8 mouse cellular contexts compared by ENCODE assay signal in the genomic region with DNA sequence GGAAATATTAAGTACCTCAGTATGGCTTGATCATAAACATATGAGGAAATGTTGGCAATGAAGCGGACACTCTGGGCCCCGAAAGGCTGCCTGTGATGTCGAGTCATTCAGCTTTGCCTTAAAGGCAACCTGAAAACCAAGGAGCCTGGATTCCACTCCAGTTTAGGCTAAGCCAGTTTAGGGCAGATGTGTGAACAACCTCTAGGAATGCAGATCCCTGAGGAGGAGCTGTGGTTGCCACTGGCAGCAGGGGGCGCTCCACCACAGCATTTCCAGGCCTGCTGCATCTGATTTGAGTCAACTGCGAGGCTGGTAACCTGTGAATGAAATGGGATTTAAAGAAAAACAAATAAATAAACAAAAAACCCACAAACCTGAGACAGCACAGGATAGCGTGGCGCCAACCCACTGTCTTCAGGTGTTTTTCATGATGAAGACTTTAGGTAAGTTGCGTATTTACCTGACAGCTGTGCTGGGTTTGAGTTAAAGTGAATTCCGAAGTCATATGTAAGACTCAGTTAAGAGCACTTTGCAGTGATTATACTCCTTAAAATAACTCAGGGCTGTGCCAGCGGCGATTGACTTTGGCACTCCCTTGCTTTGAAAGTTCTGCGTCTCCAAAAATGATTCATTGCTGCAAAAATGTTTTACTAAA. TPM values are rescaled to one million over a fixed set of nuclear protein-coding genes. Genes with fewer than 3 reads are reported as not detected.
DNase-seq lines count a peak whose midpoint lies in the region; ATAC-seq and TF ChIP-seq lines count a peak whose summit lies in the region.

No protein-coding gene starts in this region.

- no peak overlapping the region for H3K4me3 ChIP-seq in CH12.LX (replicated peaks in 1 of 3; ENCODE audit: low read depth in 2 of 3, low read length in 2 of 3, poor library complexity in 1 of 3)
- no peak overlapping the region for H3K4me3 ChIP-seq in bone marrow, adult 2 months (replicated peaks; ENCODE audit: control insufficient read depth, low read depth, low read length)
- no peak overlapping the region for H3K4me3 ChIP-seq in forebrain, embryonic 11.5 days (ENCODE audit: low read depth, low read length)
- H3K4me3 ChIP-seq in lung, embryonic 15.5 days: no peak overlapping the region

- TF ChIP-seq POLR2A in CH12.LX (IDR thresholded peaks at IDR 0.05; ENCODE audit: low read depth, low read length): no peak
- no peak for TF ChIP-seq POLR2A in bone marrow, adult 2 months (IDR thresholded peaks at IDR 0.05; ENCODE audit: borderline replicate concordance, control insufficient read depth, low read depth, low read length)

- no peak overlapping the region for H3K4me2 ChIP-seq in CH12.LX (ENCODE audit: insufficient read depth, low read depth, poor library complexity, severe bottlenecking)
- no peak overlapping the region for H3K4me2 ChIP-seq in forebrain, embryonic 11.5 days (ENCODE audit: low read depth, low read length, severe bottlenecking)
- H3K4me2 ChIP-seq in lung, embryonic 15.5 days: no peak overlapping the region

- H3K79me2 ChIP-seq in CH12.LX (replicated peaks; ENCODE audit: control insufficient read depth, extremely low read depth, insufficient read depth, poor library complexity, severe bottlenecking): no peaks in the 10 kb centered on the region

- in situ Hi-C loops in CH12.LX (cut with MboI; ENCODE audit: low pct_ligation_motif_present, low pct_unique_long_range_greater_than_20kb, low sequenced_read_pairs): loop anchor here (10.0 to 25.0 kb wide), 2 partner anchors 354 to 426 kb away; no protein-coding TSS in a partner anchor

- no peak overlapping the region for H3K27ac ChIP-seq in CH12.LX (ENCODE audit: insufficient read depth, low read depth)
- H3K27ac ChIP-seq in bone marrow, adult 2 months (ENCODE audit: control insufficient read depth, insufficient read depth, low read depth, low read length, poor library complexity): no peak overlapping the region
- no peak overlapping the region for H3K27ac ChIP-seq in forebrain, embryonic 11.5 days (ENCODE audit: low read depth, low read length)
- no peak overlapping the region for H3K27ac ChIP-seq in lung, embryonic 15.5 days

- H3K27me3 ChIP-seq in CH12.LX (replicated peaks): no peaks in the 10 kb centered on the region
- H3K27me3 ChIP-seq in forebrain, embryonic 11.5 days (ENCODE audit: control insufficient read depth, insufficient read depth, low read length): no peaks in the 10 kb centered on the region
- 0 out of 2 replicates have a peak, but pooled peaks cover 2% of the 10 kb centered on the region for H3K27me3 ChIP-seq in lung, embryonic 15.5 days

- dilution Hi-C loops in CH12.LX (cut with MboI; ENCODE audit: extremely low pct_ligation_motif_present, extremely low pct_unique_long_range_greater_than_20kb, low sequenced_read_pairs): no loop called here

- 39% methylated on average over 12 of the region's 12 CpGs for WGBS in bone marrow, adult 2 months
- WGBS in forebrain, embryonic 11.5 days: 28% methylated on average over 12 of the region's 12 CpGs
- 22% methylated on average over 12 of the region's 12 CpGs for WGBS in lung, embryonic 15.5 days

- peak; percentile 52 to 91 for TF ChIP-seq CTCF in CH12.LX (conservative IDR thresholded peaks at IDR 0.05 in 1 of 2, IDR thresholded peaks at IDR 0.05 in 1 of 2; ENCODE audit: low read depth in 2 of 2, low read length in 2 of 2)
- TF ChIP-seq CTCF in bone marrow, adult 2 months (IDR thresholded peaks at IDR 0.05; ENCODE audit: control insufficient read depth, insufficient read depth, low read length): peak; percentile 83

- TF ChIP-seq RAD21 in CH12.LX (IDR thresholded peaks at IDR 0.05; ENCODE audit: low read depth, low read length): peak; percentile 90

- H3K36me3 ChIP-seq in CH12.LX (replicated peaks in 1 of 2; ENCODE audit: control insufficient read depth in 1 of 2, insufficient read depth in 1 of 2, low read length in 1 of 2): no peaks in the 10 kb centered on the region
- no peaks in the 10 kb centered on the region for H3K36me3 ChIP-seq in forebrain, embryonic 11.5 days (ENCODE audit: control insufficient read depth, insufficient read depth, low read length)
- no peaks in the 10 kb centered on the region for H3K36me3 ChIP-seq in lung, embryonic 15.5 days

- peak; percentile 53 for DNase-seq in CH12.LX (ENCODE audit: extremely low read depth)
- peak; percentile 93 for DNase-seq in forebrain, embryonic 11.5 days (ENCODE audit: low spot score)
- peak; percentile 90 for DNase-seq in heart, postnatal 4 days
- DNase-seq in layer of hippocampus, adult 11-12 months (ENCODE audit: low spot score): peak; percentile 86
- peak; percentile 62 for DNase-seq in retina, postnatal 7 days (ENCODE audit: low read depth, low spot score)
- peak; percentile 21 for DNase-seq in urinary bladder, postnatal 10 days (ENCODE audit: low spot score)

- H3K4me1 ChIP-seq in CH12.LX (ENCODE audit: control insufficient read depth in 1 of 2, insufficient read depth in 2 of 2): peaks cover 0 to 6% of the 10 kb centered on the region in 2 experiments; a peak in 1 of 4 replicates
- H3K4me1 ChIP-seq in bone marrow, adult 2 months (ENCODE audit: control insufficient read depth, insufficient read depth, low read length): no peaks in the 10 kb centered on the region
- H3K4me1 ChIP-seq in forebrain, embryonic 11.5 days (replicated peaks; ENCODE audit: control insufficient read depth, insufficient read depth, low read length): no peaks in the 10 kb centered on the region
- H3K4me1 ChIP-seq in lung, embryonic 15.5 days: no peaks in the 10 kb centered on the region

- TF ChIP-seq EP300 in CH12.LX (IDR thresholded peaks at IDR 0.05; ENCODE audit: low read length): no peak

- H3K9ac ChIP-seq in CH12.LX (ENCODE audit: insufficient read depth, low read depth): no peak overlapping the region
- no peak overlapping the region for H3K9ac ChIP-seq in forebrain, embryonic 11.5 days (ENCODE audit: low read length)
- H3K9ac ChIP-seq in lung, embryonic 15.5 days: no peak overlapping the region

- ATAC-seq in forebrain, embryonic 11.5 days (replicated peaks; ENCODE audit: low FRiP score): peak; percentile 83
- peak; percentile 59 for ATAC-seq in lung, embryonic 15.5 days (ENCODE audit: borderline replicate concordance, extremely low read depth, low FRiP score, low TSS enrichment)

- H3K9me3 ChIP-seq in CH12.LX (replicated peaks; ENCODE audit: low read length): no peaks in the 10 kb centered on the region
- H3K9me3 ChIP-seq in forebrain, embryonic 11.5 days (ENCODE audit: control insufficient read depth, low read length): no peaks in the 10 kb centered on the region
- H3K9me3 ChIP-seq in lung, embryonic 15.5 days: no peaks in the 10 kb centered on the region

TF ChIP-seq in CH12.LX, 34 proteins besides CTCF, POLR2A, EP300 and RAD21:
- TF ChIP-seq IRF4 (IDR thresholded peaks at IDR 0.05; ENCODE audit: low read depth, low read length) (peak; percentile 49; the same call in 1 of the 2 replicates), POLR2AphosphoS2 (IDR thresholded peaks at IDR 0.05; ENCODE audit: low read depth, low read length) (no peak), SMC3 (IDR thresholded peaks at IDR 0.05; ENCODE audit: low read depth, low read length) (peak; percentile 82), CHD1 (IDR thresholded peaks at IDR 0.05; ENCODE audit: low read depth, low read length) (no peak), USF1 (IDR thresholded peaks at IDR 0.05; ENCODE audit: low read depth, low read length) (no peak)
TF ChIP-seq in CH12.LX: peak in this region for 2.

RNA-seq across cellular contexts. Expression of a gene that starts 6.4 kb away (rescaled TPM):
- total RNA-seq in CH12.LX (2012; rRNA removed) (not detected in 2 replicates), CH12.LX (2014; rRNA removed) (not detected in 2 replicates)
- not detected in 2 replicates for polyA plus RNA-seq in CH12.LX (2012; ENCODE audit: insufficient read length, low read depth)
- polyA plus RNA-seq in bone marrow, adult 2 months (2011; ENCODE audit: insufficient read depth, insufficient read length, low replicate concordance, missing spikeins): 2.6 and 3.2 TPM in 2 replicates
- 1.0 and 1.1 TPM in 2 replicates for polyA plus RNA-seq in forebrain, embryonic 11.5 days (2014; fragmentation: Nextera tagmentation; extraction: Ambion mirVana)
- 1 to 10 TPM; 3.0 to 4.6 TPM for total RNA-seq in heart, postnatal 4 days (2021)
- 2.8 and 2.9 TPM in 2 replicates for polyA plus RNA-seq in lung, embryonic 15.5 days (2015; fragmentation: Nextera tagmentation; extraction: Ambion mirVana)

Comparison
In these comparisons a context has a peak if more than half of its experiments do, and no peak if none do; other contexts are left out.
1. DNase-seq: peak in every context shown above with its lines; median percentile 93 in forebrain, embryonic 11.5 days; 90 in heart, postnatal 4 days; 86 in layer of hippocampus, adult 11-12 months; 62 in retina, postnatal 7 days; 53 in CH12.LX; 21 in urinary bladder, postnatal 10 days.